Mouse (Mus musculus): Measurements from ENCODE around the gene Myl12a. TPM values are rescaled to one million over a fixed set of nuclear protein-coding genes. Genes with fewer than 3 reads are reported as not detected.

Myl12a gene
- polyA plus RNA-seq, 1 experiment = 408 TPM

Other genes starting within 250 kb of the Myl12a start
- gene Tgif1, start 149.3 kb downstream of the Myl12a start, polyA plus RNA-seq (2012; rRNA removed) = 77.2 and 79.5 TPM in 2 replicates
- 110 and 137 TPM in 2 replicates for gene Myom1, start 245 bp downstream of the Myl12a start, polyA plus RNA-seq (2012; rRNA removed)
- 13.7 and 18.8 TPM in 2 replicates for gene Lpin2, start 179.7 kb upstream of the Myl12a start, polyA plus RNA-seq (2012; rRNA removed)

Data from urinary bladder, adult 2 months (tissue).